Mouse (Mus musculus) midbrain, embryonic 11.5 days (tissue): ENCODE data around the gene Srsf3. TPM values are rescaled to one million over a fixed set of nuclear protein-coding genes. Genes with fewer than 3 reads are reported as not detected.
A peak's percentile ranks its signal among the peaks of the same experiment; 100 is the strongest.

ENCODE experiments used
- ATAC-seq: fragments of 200-750 bp; cut with Nextera tagmentation; 2 replicates; pipeline ENCODE4 v1.8.0; 2017; ENCODE audit warnings: moderate TSS enrichment, moderate library complexity; ENCODE audit not compliant: low FRiP score
- DNase-seq: peaks from one replicate; pipeline ENCODE4 v3.0.0; 2015; ENCODE audit warnings: low spot score; ENCODE audit errors: missing footprints
- H3K27ac ChIP-seq: fragments of 300-500 bp; sonication (generic); 2 replicates; pipeline ENCODE4 v1.5.1; 2014; ENCODE audit warnings: low read depth, low read length
- H3K27me3 ChIP-seq: fragments of 300-500 bp; sonication (generic); 2 replicates; pipeline ENCODE4 v1.6.1; 2014; ENCODE audit warnings: mild to moderate bottlenecking, low read length, moderate library complexity, mixed read lengths; ENCODE audit not compliant: control insufficient read depth, insufficient read depth
- H3K36me3 ChIP-seq: fragments of 300-500 bp; sonication (generic); 2 replicates; pipeline ENCODE4 v1.6.1; 2014; ENCODE audit warnings: mild to moderate bottlenecking, low read length, moderate library complexity, mixed read lengths; ENCODE audit not compliant: control insufficient read depth, insufficient read depth
- H3K4me1 ChIP-seq: fragments of 300-500 bp; sonication (generic); 2 replicates; pipeline ENCODE4 v1.6.1; 2014; ENCODE audit warnings: low read length; ENCODE audit not compliant: control insufficient read depth, insufficient read depth
- H3K4me2 ChIP-seq: fragments of 300-500 bp; sonication (generic); 2 replicates; pipeline ENCODE4 v1.6.1; 2014; ENCODE audit warnings: mild to moderate bottlenecking, moderate library complexity
- H3K4me3 ChIP-seq: fragments of 300-500 bp; sonication (generic); 2 replicates; pipeline ENCODE4 v1.5.1; 2014; ENCODE audit warnings: low read depth, low read length
- H3K9ac ChIP-seq: fragments of 300-500 bp; sonication (generic); 2 replicates; pipeline ENCODE4 v1.6.1; 2014; ENCODE audit warnings: low read length
- H3K9me3 ChIP-seq: fragments of 300-500 bp; sonication (generic); 2 replicates; pipeline ENCODE4 v1.6.1; 2016; ENCODE audit warnings: low read length; ENCODE audit not compliant: control insufficient read depth
- WGBS: fragments of 180-500 bp; shearing (Covaris S2); extraction: QIAGEN DNeasy Blood & Tissue Kit; methylation state at CpG from one replicate; pipeline ENCODE4 v1.1.7; 2014; 5-methylcytosine and 5-hydroxymethylcytosine counted together
- polyA plus RNA-seq: library from polyadenylated mRNA; unstranded; fragments of >200 nt; fragmentation: Nextera tagmentation; extraction: Ambion mirVana; gene quantifications from 2 replicates; pipeline ENCODE4 v1.2.1, GENCODE M21; 2014

Srsf3 gene
- polyA plus RNA-seq, 1 experiment from 2014 or later = 899 TPM

GRCm38 (mm10) chr17:29056207-29056606 is 23.8 kb downstream of the Srsf3 start:
- no peak overlapping the region for H3K27ac ChIP-seq
- no peaks in the 10 kb centered on the region for H3K27me3 ChIP-seq
- no peak overlapping the region for H3K4me3 ChIP-seq
- DNase-seq (no peak), ATAC-seq (no peak)
- H3K4me1 ChIP-seq = peaks cover 5% of the 10 kb centered on the region
- no peak overlapping the region for H3K4me2 ChIP-seq
- WGBS = 45% methylated on average over 7 of the region's 7 CpGs
- H3K9ac ChIP-seq = no peak overlapping the region
- no peaks in the 10 kb centered on the region for H3K36me3 ChIP-seq
- no peaks in the 10 kb centered on the region for H3K9me3 ChIP-seq

GRCm38 (mm10) chr17:29056699-29057151 is 24.3 kb downstream of the Srsf3 start:
- Histone ChIP-seq H3K36me3 (no peaks in the 10 kb centered on the region), H3K4me2 (no peak overlapping the region), H3K9me3 (no peaks in the 10 kb centered on the region), H3K27ac (no peak overlapping the region), H3K4me1 (peaks cover 5% of the 10 kb centered on the region), H3K4me3 (no peak overlapping the region), H3K9ac (no peak overlapping the region), H3K27me3 (no peaks in the 10 kb centered on the region)
- ATAC-seq = peak; percentile 57
- 6% methylated on average over 8 of the region's 8 CpGs for WGBS
- peak; percentile 85 for DNase-seq

- no peak for ATAC-seq
- no peak overlapping the region for H3K9ac ChIP-seq
- no peaks in the 10 kb centered on the region for H3K9me3 ChIP-seq
- no peak overlapping the region for H3K4me2 ChIP-seq
- H3K4me1 ChIP-seq = peaks cover 5% of the 10 kb centered on the region
- H3K27me3 ChIP-seq = no peaks in the 10 kb centered on the region
- H3K36me3 ChIP-seq = no peaks in the 10 kb centered on the region
- H3K4me3 ChIP-seq = no peak overlapping the region
- WGBS = 77% methylated on average over 11 of the region's 11 CpGs
- H3K27ac ChIP-seq = no peak overlapping the region
- DNase-seq = no peak
Observed at GRCm38 (mm10) chr17:29057361-29057890, 25.0 kb downstream of the Srsf3 start.

- Histone ChIP-seq H3K27me3 (no peaks in the 10 kb centered on the region), H3K9me3 (no peaks in the 10 kb centered on the region), H3K36me3 (no peaks in the 10 kb centered on the region), H3K4me2 (no peak overlapping the region), H3K4me3 (no peak overlapping the region), H3K9ac (no peak overlapping the region), H3K27ac (no peak overlapping the region), H3K4me1 (peaks cover 5% of the 10 kb centered on the region)
- 92% methylated on average over 10 of the region's 10 CpGs for WGBS
- ATAC-seq (no peak), DNase-seq (no peak)
Observed at GRCm38 (mm10) chr17:29057961-29058360, 25.5 kb downstream of the Srsf3 start.

GRCm38 (mm10) chr17:29058487-29058886 is 26.1 kb downstream of the Srsf3 start:
- Histone ChIP-seq H3K4me1 (peaks cover 7% of the 10 kb centered on the region), H3K9me3 (no peaks in the 10 kb centered on the region), H3K9ac (no peak overlapping the region), H3K27me3 (no peaks in the 10 kb centered on the region), H3K27ac (no peak overlapping the region), H3K36me3 (no peaks in the 10 kb centered on the region), H3K4me3 (no peak overlapping the region), H3K4me2 (no peak overlapping the region)
- ATAC-seq (no peak), DNase-seq (no peak)
- 87% methylated on average over 8 of the region's 8 CpGs for WGBS

GRCm38 (mm10) chr17:29059581-29059980 is 27.2 kb downstream of the Srsf3 start:
- no peaks in the 10 kb centered on the region for H3K36me3 ChIP-seq
- H3K4me2 ChIP-seq = no peak overlapping the region
- ATAC-seq (no peak), DNase-seq (no peak)
- H3K4me1 ChIP-seq = peaks cover 7% of the 10 kb centered on the region
- H3K27me3 ChIP-seq = no peaks in the 10 kb centered on the region
- H3K27ac ChIP-seq = no peak overlapping the region
- no peaks in the 10 kb centered on the region for H3K9me3 ChIP-seq
- WGBS = 90% methylated on average over 3 of the region's 3 CpGs
- no peak overlapping the region for H3K9ac ChIP-seq
- no peak overlapping the region for H3K4me3 ChIP-seq

GRCm38 (mm10) chr17:29060946-29061345 is 28.5 kb downstream of the Srsf3 start:
- Histone ChIP-seq H3K9ac (no peak overlapping the region), H3K4me2 (no peak overlapping the region), H3K27me3 (no peaks in the 10 kb centered on the region), H3K36me3 (no peaks in the 10 kb centered on the region), H3K9me3 (no peaks in the 10 kb centered on the region), H3K27ac (no peak overlapping the region), H3K4me1 (peaks cover 7% of the 10 kb centered on the region), H3K4me3 (no peak overlapping the region)
- 92% methylated on average over 9 of the region's 9 CpGs for WGBS
- ATAC-seq (no peak), DNase-seq (no peak)

- DNase-seq = no peak
- Histone ChIP-seq H3K36me3 (no peaks in the 10 kb centered on the region), H3K4me1 (0 out of 2 replicates have a peak, but pooled peaks cover 2% of the 10 kb centered on the region), H3K4me2 (no peak overlapping the region), H3K9ac (no peak overlapping the region), H3K9me3 (no peaks in the 10 kb centered on the region), H3K27me3 (no peaks in the 10 kb centered on the region), H3K27ac (no peak overlapping the region), H3K4me3 (no peak overlapping the region)
- WGBS = 62% methylated on average over 13 of the region's 13 CpGs
- no peak for ATAC-seq
Observed at GRCm38 (mm10) chr17:29062119-29063035, 29.9 kb downstream of the Srsf3 start.
